In the genomic region with DNA sequence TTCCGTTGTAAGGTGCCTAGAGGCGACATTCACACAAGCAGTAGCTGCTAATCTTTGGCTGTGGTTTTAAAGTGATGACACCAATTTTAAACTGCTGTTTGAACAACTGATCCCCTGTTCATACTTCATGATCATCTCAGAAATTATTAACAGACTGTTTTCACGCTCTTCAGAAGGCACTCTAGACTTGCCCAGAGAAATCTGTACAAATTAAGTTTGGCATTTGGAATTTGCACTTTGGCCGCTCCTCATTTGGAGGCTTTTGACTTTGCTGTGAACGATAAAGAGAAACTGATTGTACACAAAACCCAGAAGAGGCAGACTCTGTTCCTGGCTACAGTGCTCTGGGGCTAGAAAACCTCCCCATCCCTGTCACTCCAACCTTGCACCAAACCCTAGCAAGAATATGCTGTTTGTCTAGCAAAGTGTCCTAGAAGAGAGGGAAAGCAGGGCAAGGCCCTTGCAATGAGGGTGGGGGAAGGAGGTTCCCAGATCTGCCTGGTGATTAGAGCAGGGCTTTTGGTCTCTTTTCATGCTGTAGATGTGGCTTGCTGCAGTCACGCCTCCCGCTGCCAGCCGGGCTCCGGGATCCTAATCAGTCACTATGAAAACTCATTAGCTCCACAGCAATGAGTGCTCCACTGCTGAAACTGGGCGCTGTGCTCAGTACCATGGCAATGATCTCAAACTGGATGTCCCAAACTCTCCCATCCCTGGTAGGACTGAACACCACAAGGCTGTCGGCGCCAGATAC, we compare ENCODE assay signal across 9 mouse cellular contexts.
A peak's percentile ranks its signal among the peaks of the same experiment; 100 is the strongest.
DNase-seq lines count a peak whose midpoint lies in the region; TF ChIP-seq lines count a peak whose summit lies in the region.
"Had no signal": no experiment of that assay in that cellular context is flagged by ENCODE, and none has a peak within 500 bp of the region (broad histone marks: within the 10 kb centered on the region; RNA-seq: fewer than 3 reads in every experiment).

No protein-coding gene starts in this region.

- H3K4me3 ChIP-seq in limb, embryonic 10.5 days: no peak overlapping the region
- no peak overlapping the region for H3K4me3 ChIP-seq in lung, adult 2 months (replicated peaks; ENCODE audit: extremely low read depth, low read depth, low read length)

- TF ChIP-seq CTCF in lung, adult 2 months (IDR thresholded peaks at IDR 0.05; ENCODE audit: insufficient read depth, low read length): no peak

- peak; percentile 6 for DNase-seq in right cerebral cortex, postnatal 14 days
- no peak for DNase-seq in right cerebral cortex, postnatal 36 days (ENCODE audit: low spot score in 2 of 2)
- peak; percentile 1 for DNase-seq in forelimb bud, embryonic 11.5 days (ENCODE audit: low read depth, low spot score)
- DNase-seq in limb, embryonic 10.5 days (ENCODE audit: low spot score): peak; percentile 33
- peak; percentile 37 for DNase-seq in yolk sac, embryonic 10.5 days (ENCODE audit: low spot score)
- no peak for DNase-seq in lung, adult 2 months
- no peak for DNase-seq in frontal cortex, postnatal 14 days (ENCODE audit: low spot score in 2 of 2)
- DNase-seq in left cerebral cortex, adult 18-20 months (ENCODE audit: low spot score in 2 of 2): no peak

- no peak for TF ChIP-seq POLR2A in lung, adult 2 months (IDR thresholded peaks at IDR 0.05; ENCODE audit: borderline replicate concordance, extremely low read depth, low read depth, low read length)

- no peaks in the 10 kb centered on the region for H3K9me3 ChIP-seq in limb, embryonic 10.5 days (replicated peaks)

- no peaks in the 10 kb centered on the region for H3K27me3 ChIP-seq in limb, embryonic 10.5 days (ENCODE audit: low read depth, poor library complexity, severe bottlenecking)

- 34% methylated on average over 12 of the region's 12 CpGs for WGBS in limb, embryonic 10.5 days
- 44% methylated on average over 12 of the region's 12 CpGs for WGBS in lung, adult 2 months

- peaks cover 7% of the 10 kb centered on the region for H3K4me1 ChIP-seq in limb, embryonic 10.5 days
- H3K4me1 ChIP-seq in lung, adult 2 months (ENCODE audit: control insufficient read depth, insufficient read depth, low read length): no peaks in the 10 kb centered on the region

- no peak overlapping the region for H3K27ac ChIP-seq in limb, embryonic 10.5 days
- H3K27ac ChIP-seq: macrophage had no signal

- H3K36me3 ChIP-seq in limb, embryonic 10.5 days: no peaks in the 10 kb centered on the region

Comparison
In these comparisons a context has a peak if more than half of its experiments do, and no peak if none do; other contexts are left out.
1. DNase-seq: peak in right cerebral cortex, postnatal 14 days (single experiment), forelimb bud, embryonic 11.5 days (single experiment), limb, embryonic 10.5 days (single experiment) and yolk sac, embryonic 10.5 days (single experiment); none in right cerebral cortex, postnatal 36 days (0 of 2), lung, adult 2 months (single experiment), frontal cortex, postnatal 14 days (0 of 2) and left cerebral cortex, adult 18-20 months (0 of 2).